ENCODE assay signal across 8 mouse cellular contexts in genomic region chr6:71143894-71144455, GRCm38 (mm10). TPM values are rescaled to one million over a fixed set of nuclear protein-coding genes. Genes with fewer than 3 reads are reported as not detected.
DNase-seq lines count a peak whose midpoint lies in the region; ATAC-seq and TF ChIP-seq lines count a peak whose summit lies in the region.

TSS of gene Thnsl2 (minus strand) at chr6:71144439.

- ATAC-seq in embryonic facial prominence, embryonic 15.5 days (ENCODE audit: insufficient number of reproducible peaks, low FRiP score, low TSS enrichment, low read depth) = peak; percentile 87
- ATAC-seq in limb, embryonic 12.5 days (ENCODE audit: insufficient number of reproducible peaks, insufficient read depth, low FRiP score, low TSS enrichment, low read depth) = peak; percentile 84
- peak; percentile 89 for ATAC-seq in midbrain, embryonic 12.5 days (ENCODE audit: low FRiP score, low read depth)

- peak within 1 kb of the TSS; percentile 77 for H3K27ac ChIP-seq in embryonic facial prominence, embryonic 15.5 days (replicated peaks)
- H3K27ac ChIP-seq in limb, embryonic 12.5 days = peak within 1 kb of the TSS; percentile 72
- peak within 1 kb of the TSS; percentile 46; the same call in 1 of the 2 replicates for H3K27ac ChIP-seq in midbrain, embryonic 12.5 days (replicated peaks)
- peak within 1 kb of the TSS; percentile 99 for H3K27ac ChIP-seq in small intestine, adult 2 months (ENCODE audit: insufficient read depth, low read depth, low read length)

- H3K4me2 ChIP-seq in embryonic facial prominence, embryonic 15.5 days (replicated peaks) = peak within 1 kb of the TSS; percentile 94
- H3K4me2 ChIP-seq in limb, embryonic 12.5 days = peak within 1 kb of the TSS; percentile 81
- H3K4me2 ChIP-seq in midbrain, embryonic 12.5 days (replicated peaks) = peak within 1 kb of the TSS; percentile 76

- 0 out of 2 replicates have a peak, but pooled peaks cover 7% of the 10 kb centered on the region for H3K27me3 ChIP-seq in embryonic facial prominence, embryonic 15.5 days
- no peaks in the 10 kb centered on the region for H3K27me3 ChIP-seq in limb, embryonic 12.5 days
- peaks cover 10% of the 10 kb centered on the region; the same call in 1 of the 2 replicates for H3K27me3 ChIP-seq in midbrain, embryonic 12.5 days
- no peaks in the 10 kb centered on the region for H3K27me3 ChIP-seq in small intestine, adult 2 months (ENCODE audit: control insufficient read depth, insufficient read depth, low read length)

- H3K9ac ChIP-seq in embryonic facial prominence, embryonic 15.5 days = peak within 1 kb of the TSS; percentile 54
- peak within 1 kb of the TSS; percentile 72 for H3K9ac ChIP-seq in limb, embryonic 12.5 days (replicated peaks)
- peak within 1 kb of the TSS; percentile 72 for H3K9ac ChIP-seq in midbrain, embryonic 12.5 days (replicated peaks)

- peak within 1 kb of the TSS; percentile 63 for H3K4me3 ChIP-seq in embryonic facial prominence, embryonic 15.5 days (replicated peaks)
- H3K4me3 ChIP-seq in limb, embryonic 12.5 days (replicated peaks) = peak within 1 kb of the TSS; percentile 62
- H3K4me3 ChIP-seq in midbrain, embryonic 12.5 days = peak within 1 kb of the TSS; percentile 52
- H3K4me3 ChIP-seq in small intestine, adult 2 months (ENCODE audit: low read depth, low read length) = peak within 1 kb of the TSS; percentile 78

- under 1% methylated on average over 32 of the region's 32 CpGs for WGBS in embryonic facial prominence, embryonic 15.5 days
- WGBS in limb, embryonic 12.5 days = 1% methylated on average over 32 of the region's 32 CpGs
- under 1% methylated on average over 32 of the region's 32 CpGs for WGBS in midbrain, embryonic 12.5 days
- WGBS in small intestine, adult 2 months = 1% methylated on average over 32 of the region's 32 CpGs

- no peaks in the 10 kb centered on the region for H3K9me3 ChIP-seq in embryonic facial prominence, embryonic 15.5 days (replicated peaks)
- H3K9me3 ChIP-seq in limb, embryonic 12.5 days = no peaks in the 10 kb centered on the region
- no peaks in the 10 kb centered on the region for H3K9me3 ChIP-seq in midbrain, embryonic 12.5 days

- no peaks in the 10 kb centered on the region for H3K36me3 ChIP-seq in embryonic facial prominence, embryonic 15.5 days
- H3K36me3 ChIP-seq in limb, embryonic 12.5 days = no peaks in the 10 kb centered on the region
- H3K36me3 ChIP-seq in midbrain, embryonic 12.5 days = no peaks in the 10 kb centered on the region
- H3K36me3 ChIP-seq in small intestine, adult 2 months (ENCODE audit: control insufficient read depth, insufficient read depth, low read length) = no peaks in the 10 kb centered on the region

- TF ChIP-seq POLR2A in small intestine, adult 2 months (IDR thresholded peaks at IDR 0.05; ENCODE audit: low read depth, low read length) = peak; percentile 37

- peak; percentile 44; the same call in 1 of the 2 replicates for TF ChIP-seq CTCF in small intestine, adult 2 months (IDR thresholded peaks at IDR 0.05; ENCODE audit: extremely low read depth, insufficient read length, insufficient replicate concordance, low read depth, low read length)

- H3K4me1 ChIP-seq in embryonic facial prominence, embryonic 15.5 days = peaks cover 6% of the 10 kb centered on the region; the same call in 1 of the 2 replicates
- H3K4me1 ChIP-seq in limb, embryonic 12.5 days (replicated peaks) = no peaks in the 10 kb centered on the region
- peaks cover 6% of the 10 kb centered on the region for H3K4me1 ChIP-seq in midbrain, embryonic 12.5 days
- peaks cover 28% of the 10 kb centered on the region for H3K4me1 ChIP-seq in small intestine, adult 2 months (ENCODE audit: control insufficient read depth, insufficient read depth, insufficient read length, low read length)

- DNase-seq in spleen, adult 18-20 months = peak; percentile 8 to 22
- no peak for DNase-seq in spleen, adult 12 weeks (ENCODE audit: low spot score)
- peak; percentile 74 to 75 for DNase-seq in heart, adult 9 months (ENCODE audit: low spot score in 2 of 2)
- DNase-seq in kidney, adult 8-10 months = peak; percentile 69 to 74

RNA-seq across cellular contexts. Expression of gene Thnsl2, which starts in this region (rescaled TPM):
- polyA plus RNA-seq in embryonic facial prominence, embryonic 15.5 days (2015; fragmentation: Nextera tagmentation; extraction: Ambion mirVana) = 7.1 and 8.3 TPM in 2 replicates
- polyA plus RNA-seq in limb, embryonic 12.5 days (2016; fragmentation: Nextera tagmentation; extraction: Ambion mirVana) = 5.6 and 6.0 TPM in 2 replicates
- 3.4 and 3.9 TPM in 2 replicates for polyA plus RNA-seq in midbrain, embryonic 12.5 days (2016; fragmentation: Nextera tagmentation; extraction: Ambion mirVana)
- polyA plus RNA-seq in small intestine, adult 2 months (2012; rRNA removed) = 10.0 and 23.1 TPM in 2 replicates

Comparison
In these comparisons a context has a peak if more than half of its experiments do, and no peak if none do; other contexts are left out.
1. H3K27ac ChIP-seq: peak in every context shown above with its lines; median percentile 99 in small intestine, adult 2 months; 77 in embryonic facial prominence, embryonic 15.5 days; 72 in limb, embryonic 12.5 days; 46 in midbrain, embryonic 12.5 days.